Mouse (Mus musculus) liver, embryonic 18 days (tissue): ENCODE results near the gene Ccno. TPM values are rescaled to one million over a fixed set of nuclear protein-coding genes. Genes with fewer than 3 reads are reported as not detected.

Experiments used
- polyA plus RNA-seq: library from polyadenylated mRNA; depleted of rRNA; stranded (reverse); fragments of >200 nt; gene quantifications from 2 replicates; pipeline ENCODE4 v1.2.3, GENCODE M21; 2012; rRNA removed

Gene Ccno
- 1.0 and 1.1 TPM in 2 replicates for polyA plus RNA-seq

GRCm38 (mm10) chr13:112987532-112987943 lies at the start of gene Ccno:
TSS of gene Ccno (plus strand) at chr13:112987802.

GRCm38 (mm10) chr13:112993531-112994152 lies 6.0 kb downstream of the Ccno start, which contains the start of gene Mcidas:
TSS of gene Mcidas (plus strand) at chr13:112993845.

GRCm38 (mm10) chr13:113034950-113035421 lies 47.4 kb downstream of the Ccno start, which contains the start of gene Cdc20b:
TSS of gene Cdc20b (plus strand) at chr13:113035111.

Other genes with a start within 250 kb of the Ccno start
- gene Plpp1, start 187.0 kb upstream of the Ccno start, polyA plus RNA-seq, result 24.5 and 27.2 TPM in 2 replicates
- 12.5 and 12.9 TPM in 2 replicates for gene Mtrex, start 60.4 kb upstream of the Ccno start, polyA plus RNA-seq
- gene Dhx29, start 60.3 kb upstream of the Ccno start, polyA plus RNA-seq, result 2.2 TPM in 2 replicates
- gene Mcidas, start 6.0 kb downstream of the Ccno start, polyA plus RNA-seq, result not detected in 2 replicates
- not detected in 2 replicates for gene Cdc20b, start 47.3 kb downstream of the Ccno start, polyA plus RNA-seq
- 3.0 and 3.3 TPM in 2 replicates for gene Gpx8, start 58.6 kb downstream of the Ccno start, polyA plus RNA-seq
- 5.6 and 10.6 TPM in 2 replicates for gene Gzma, start 113.2 kb downstream of the Ccno start, polyA plus RNA-seq
- gene Esm1, start 221.9 kb downstream of the Ccno start, polyA plus RNA-seq, result 0.19 and 0.40 TPM in 2 replicates
- not detected in 2 replicates for gene Gzmk, start 238.1 kb downstream of the Ccno start, polyA plus RNA-seq